Mouse (Mus musculus): ENCODE measurements around the gene Cactin. TPM values are rescaled to one million over a fixed set of nuclear protein-coding genes. Genes with fewer than 3 reads are reported as not detected.
A peak's percentile ranks its signal among the peaks of the same experiment; 100 is the strongest.

The Cactin gene
- total and polyA plus RNA-seq, 2 experiments from 2014 or later = 13.7 to 14.3 TPM

DNA sequence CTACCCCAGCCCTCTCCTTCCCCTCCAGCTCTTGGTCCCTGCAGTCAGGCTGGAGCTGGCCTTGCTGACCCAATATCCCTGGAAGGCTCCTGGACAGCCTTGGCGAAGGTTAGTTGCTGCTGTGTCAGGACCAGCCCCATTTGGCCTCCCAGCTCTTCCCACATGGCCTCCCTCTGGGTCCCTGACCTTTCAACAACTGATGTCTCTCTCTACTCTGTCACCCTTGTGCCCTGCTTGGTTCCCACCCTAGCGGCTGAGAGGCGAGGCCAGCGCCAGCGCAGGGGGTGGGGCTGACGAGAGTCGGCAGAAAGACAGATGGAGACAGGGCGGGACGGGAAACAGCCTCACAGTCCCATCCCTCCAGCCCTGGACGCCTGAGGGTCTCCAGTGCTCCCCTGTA lies 7.5 kb downstream of the Cactin start, which contains the start of gene Tbxa2r:
Gene Tbxa2r (plus strand): TSS at position 346 of the 400 bp plus-strand sequence.
- TF ChIP-seq EP300 (IDR thresholded peaks at IDR 0.05; ENCODE audit: low read depth) (no peak), CTCF (IDR thresholded peaks at IDR 0.05; ENCODE audit: low read depth) (peak; percentile 10; the same call in 1 of the 2 replicates)
- Histone ChIP-seq H3K9ac (replicated peaks; ENCODE audit: low read depth, low read length) (peak within 1 kb of the TSS; percentile 52), H3K4me3 (ENCODE audit: low read depth, low read length) (peak within 1 kb of the TSS; percentile 27), H3K36me3 (replicated peaks; ENCODE audit: control insufficient read depth, insufficient read depth, low read length) (peaks cover 39% of the 10 kb centered on the region), H3K27me3 (ENCODE audit: control insufficient read depth, insufficient read depth, low read length) (no peaks in the 10 kb centered on the region), H3K9me3 (replicated peaks; ENCODE audit: control insufficient read depth, low read length) (no peaks in the 10 kb centered on the region), H3K4me1 (ENCODE audit: control insufficient read depth, insufficient read depth) (peaks cover 38% of the 10 kb centered on the region), H3K4me2 (ENCODE audit: low read depth, low read length) (peak within 1 kb of the TSS; percentile 38), H3K27ac (ENCODE audit: low read depth) (peak within 1 kb of the TSS; percentile 86)
- DNase-seq (ENCODE audit: low spot score) = peak; percentile 54
- ATAC-seq (ENCODE audit: insufficient read depth, low read depth) = peak; percentile 45
- 11% methylated on average over 10 of the region's 10 CpGs for WGBS

DNA sequence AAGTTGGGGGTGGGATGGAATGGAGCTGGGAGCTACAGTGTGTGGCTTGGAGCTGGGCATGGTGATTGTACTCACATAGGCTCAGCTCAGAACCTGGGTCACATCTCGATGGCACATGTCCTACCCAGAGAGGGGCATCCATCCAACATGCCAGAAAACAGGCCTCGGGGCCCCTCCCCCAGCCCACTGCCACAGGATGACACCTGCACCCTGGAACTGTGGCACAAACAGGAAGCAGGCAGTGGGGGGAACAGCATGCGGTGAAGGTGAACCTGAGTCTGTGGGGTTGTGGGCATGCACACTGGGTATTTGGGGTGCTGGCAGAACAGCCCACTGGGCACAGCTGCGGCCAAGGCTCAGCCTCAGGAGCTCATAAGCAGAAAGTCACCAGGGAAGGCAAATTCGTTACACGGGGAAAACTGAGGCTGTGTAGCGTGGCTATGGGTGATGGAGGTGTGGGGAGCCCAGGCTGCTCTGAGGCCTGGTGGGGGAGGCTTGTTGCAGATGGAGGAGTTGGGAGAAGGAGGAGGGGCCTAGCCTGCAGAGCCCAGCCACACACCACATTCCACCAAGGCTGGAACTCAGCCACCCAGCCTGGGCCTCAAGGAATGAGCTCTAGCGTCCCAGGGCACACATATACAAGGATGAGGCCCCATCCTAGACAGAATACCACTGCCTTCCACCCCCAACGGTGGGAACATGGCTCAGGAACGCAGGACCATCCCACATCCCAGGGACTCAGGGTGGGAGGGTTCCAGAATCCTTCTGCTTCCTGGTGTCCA lies 8.5 kb downstream of the Cactin start:
- H3K9ac ChIP-seq (replicated peaks; ENCODE audit: low read depth, low read length) = peak overlapping the region; percentile 22; the same call in 1 of the 2 replicates
- 36% methylated on average over 10 of the region's 10 CpGs for WGBS
- peaks cover 38% of the 10 kb centered on the region for H3K4me1 ChIP-seq (ENCODE audit: control insufficient read depth, insufficient read depth)
- DNase-seq (ENCODE audit: low spot score) = peak; percentile 88
- peak; percentile 75 for ATAC-seq (ENCODE audit: insufficient read depth, low read depth)
- H3K27ac ChIP-seq (ENCODE audit: low read depth) = peak overlapping the region; percentile 86
- peak overlapping the region; percentile 38 for H3K4me2 ChIP-seq (ENCODE audit: low read depth, low read length)
- peaks cover 29% of the 10 kb centered on the region for H3K36me3 ChIP-seq (replicated peaks; ENCODE audit: control insufficient read depth, insufficient read depth, low read length)
- TF ChIP-seq CTCF (IDR thresholded peaks at IDR 0.05; ENCODE audit: low read depth) (no peak), EP300 (IDR thresholded peaks at IDR 0.05; ENCODE audit: low read depth) (no peak)
- peak overlapping the region; percentile 27; the same call in 1 of the 2 replicates for H3K4me3 ChIP-seq (ENCODE audit: low read depth, low read length)
- no peaks in the 10 kb centered on the region for H3K27me3 ChIP-seq (ENCODE audit: control insufficient read depth, insufficient read depth, low read length)
- no peaks in the 10 kb centered on the region for H3K9me3 ChIP-seq (replicated peaks; ENCODE audit: control insufficient read depth, low read length)

DNA sequence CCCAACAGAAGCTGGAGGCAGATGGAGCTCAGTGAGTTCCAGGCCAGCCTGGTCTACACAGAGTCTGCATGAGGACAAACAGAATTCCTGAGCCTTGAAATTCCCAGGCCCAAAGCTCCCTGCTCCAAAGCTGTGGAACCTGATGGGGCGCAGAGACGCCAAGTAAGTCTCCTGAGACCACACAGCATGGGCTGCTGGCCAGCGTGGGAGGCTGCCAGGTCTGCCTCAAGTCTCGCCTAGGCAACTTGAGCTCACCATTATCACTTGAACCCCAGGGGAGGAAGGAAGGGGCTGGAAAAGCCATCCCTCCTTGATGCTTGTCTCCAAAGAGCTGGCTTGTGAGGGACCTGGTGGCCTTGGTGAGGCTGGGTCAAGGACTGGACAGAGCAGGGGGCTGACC lies 9.1 kb downstream of the Cactin start:
- Histone ChIP-seq H3K4me1 (ENCODE audit: control insufficient read depth, insufficient read depth) (peaks cover 38% of the 10 kb centered on the region), H3K9ac (replicated peaks; ENCODE audit: low read depth, low read length) (peak overlapping the region; percentile 22; the same call in 1 of the 2 replicates), H3K36me3 (replicated peaks; ENCODE audit: control insufficient read depth, insufficient read depth, low read length) (peaks cover 23% of the 10 kb centered on the region), H3K4me3 (ENCODE audit: low read depth, low read length) (no peak overlapping the region; the same call in 1 of the 2 replicates), H3K4me2 (ENCODE audit: low read depth, low read length) (peak overlapping the region; percentile 38), H3K27me3 (ENCODE audit: control insufficient read depth, insufficient read depth, low read length) (no peaks in the 10 kb centered on the region), H3K9me3 (replicated peaks; ENCODE audit: control insufficient read depth, low read length) (no peaks in the 10 kb centered on the region), H3K27ac (ENCODE audit: low read depth) (peak overlapping the region; percentile 86)
- WGBS = 41% methylated on average over 4 of the region's 4 CpGs
- DNase-seq (ENCODE audit: low spot score) (no peak), ATAC-seq (ENCODE audit: insufficient read depth, low read depth) (peak; percentile 7; the same call in 1 of the 2 replicates)
- TF ChIP-seq CTCF (IDR thresholded peaks at IDR 0.05; ENCODE audit: low read depth) (no peak), EP300 (IDR thresholded peaks at IDR 0.05; ENCODE audit: low read depth) (no peak)

DNA sequence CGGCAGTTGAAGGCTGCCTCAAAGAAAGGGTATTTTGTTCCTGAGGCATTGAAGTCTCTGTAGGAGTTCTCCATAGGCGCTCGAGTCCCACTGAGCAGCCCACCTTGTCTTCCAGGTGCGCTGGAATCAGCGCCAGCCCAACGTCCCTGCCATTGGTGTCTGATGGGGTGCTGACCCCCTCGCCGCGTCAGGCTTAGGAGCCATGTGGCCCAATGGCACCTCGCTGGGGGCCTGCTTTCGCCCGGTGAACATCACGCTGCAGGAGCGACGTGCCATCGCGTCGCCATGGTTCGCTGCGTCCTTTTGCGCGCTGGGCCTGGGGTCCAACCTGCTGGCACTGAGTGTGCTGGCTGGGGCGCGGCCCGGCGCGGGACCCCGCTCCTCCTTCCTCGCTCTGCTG lies 11.4 kb downstream of the Cactin start:
- no peak overlapping the region for H3K27ac ChIP-seq (ENCODE audit: low read depth)
- H3K9me3 ChIP-seq (replicated peaks; ENCODE audit: control insufficient read depth, low read length) = no peaks in the 10 kb centered on the region
- no peaks in the 10 kb centered on the region for H3K27me3 ChIP-seq (ENCODE audit: control insufficient read depth, insufficient read depth, low read length)
- no peak overlapping the region for H3K4me2 ChIP-seq (ENCODE audit: low read depth, low read length)
- no peaks in the 10 kb centered on the region for H3K36me3 ChIP-seq (replicated peaks; ENCODE audit: control insufficient read depth, insufficient read depth, low read length)
- TF ChIP-seq CTCF (IDR thresholded peaks at IDR 0.05; ENCODE audit: low read depth) (no peak), EP300 (IDR thresholded peaks at IDR 0.05; ENCODE audit: low read depth) (no peak)
- peaks cover 38% of the 10 kb centered on the region for H3K4me1 ChIP-seq (ENCODE audit: control insufficient read depth, insufficient read depth)
- WGBS = 45% methylated on average over 29 of the region's 29 CpGs
- ATAC-seq (ENCODE audit: insufficient read depth, low read depth) = no peak
- no peak overlapping the region for H3K4me3 ChIP-seq (ENCODE audit: low read depth, low read length)
- DNase-seq (ENCODE audit: low spot score) = no peak
- H3K9ac ChIP-seq (replicated peaks; ENCODE audit: low read depth, low read length) = no peak overlapping the region

DNA sequence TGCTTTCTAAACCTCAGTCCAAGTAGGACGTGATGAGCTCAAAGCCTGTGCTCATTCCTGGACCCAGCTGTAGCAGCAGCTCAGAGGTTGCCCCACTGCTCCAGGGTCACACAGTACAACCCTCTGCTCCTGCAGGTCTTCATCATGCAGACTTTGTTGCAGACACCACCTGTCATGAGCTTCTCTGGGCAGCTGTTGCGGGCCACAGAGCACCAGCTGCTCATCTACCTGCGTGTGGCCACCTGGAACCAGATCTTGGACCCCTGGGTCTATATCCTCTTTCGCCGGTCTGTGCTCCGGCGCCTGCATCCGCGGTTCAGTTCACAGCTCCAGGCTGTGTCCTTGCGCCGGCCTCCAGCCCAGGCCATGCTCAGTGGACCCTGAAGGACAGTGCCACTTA lies 13.4 kb downstream of the Cactin start:
- H3K27me3 ChIP-seq (ENCODE audit: control insufficient read depth, insufficient read depth, low read length) = no peaks in the 10 kb centered on the region

More for the DNA sequence above, 13.4 kb downstream of the Cactin start:
- TF ChIP-seq EP300 (IDR thresholded peaks at IDR 0.05; ENCODE audit: low read depth) = no peak
- no peak for TF ChIP-seq CTCF (IDR thresholded peaks at IDR 0.05; ENCODE audit: low read depth)
- DNase-seq (ENCODE audit: low spot score) (no peak), ATAC-seq (ENCODE audit: insufficient read depth, low read depth) (no peak)
- no peak overlapping the region for H3K27ac ChIP-seq (ENCODE audit: low read depth)
- no peak overlapping the region for H3K4me3 ChIP-seq (ENCODE audit: low read depth, low read length)
- no peaks in the 10 kb centered on the region for H3K9me3 ChIP-seq (replicated peaks; ENCODE audit: control insufficient read depth, low read length)
- H3K36me3 ChIP-seq (replicated peaks; ENCODE audit: control insufficient read depth, insufficient read depth, low read length) = no peaks in the 10 kb centered on the region
- no peak overlapping the region for H3K9ac ChIP-seq (replicated peaks; ENCODE audit: low read depth, low read length)
- peaks cover 20% of the 10 kb centered on the region for H3K4me1 ChIP-seq (ENCODE audit: control insufficient read depth, insufficient read depth)
- H3K4me2 ChIP-seq (ENCODE audit: low read depth, low read length) = no peak overlapping the region
- WGBS = 86% methylated on average over 11 of the region's 11 CpGs

Data from heart, postnatal 0 days (tissue).